Mouse (Mus musculus): ENCODE measurements around the gene Gak. TPM values are rescaled to one million over a fixed set of nuclear protein-coding genes. Genes with fewer than 3 reads are reported as not detected.
A peak's percentile ranks its signal among the peaks of the same experiment; 100 is the strongest.

Gak gene
- polyA plus RNA-seq, 1 experiment from 2014 or later, result 56.4 TPM

DNA sequence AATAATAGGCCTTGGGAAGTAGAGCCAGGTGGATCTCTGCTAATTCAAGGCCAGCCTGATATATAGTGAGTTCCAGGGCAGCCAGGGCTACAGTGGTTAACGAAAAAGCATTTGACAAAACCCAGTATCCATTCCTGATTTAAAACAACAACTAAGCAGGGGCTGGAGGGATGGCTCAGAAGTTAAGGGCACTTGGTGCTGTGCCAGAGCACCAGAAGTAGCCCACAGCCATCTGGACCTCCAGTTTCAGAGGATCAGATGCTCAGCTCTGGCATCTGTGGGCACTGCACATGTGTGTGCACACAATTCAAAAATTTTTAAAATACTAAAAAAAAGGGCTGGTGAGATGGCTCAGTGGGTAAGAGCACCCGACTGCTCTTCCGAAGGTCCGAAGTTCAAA lies 4.1 kb upstream of the Gak start:
- Histone ChIP-seq H3K4me1 (peaks cover 12% of the 10 kb centered on the region), H3K9me3 (no peaks in the 10 kb centered on the region), H3K27ac (replicated peaks) (no peak overlapping the region), H3K4me3 (no peak overlapping the region), H3K9ac (replicated peaks) (no peak overlapping the region), H3K27me3 (no peaks in the 10 kb centered on the region), H3K36me3 (peaks cover 4% of the 10 kb centered on the region; the same call in 1 of the 2 replicates), H3K4me2 (replicated peaks) (no peak overlapping the region)
- no peak for ATAC-seq (replicated peaks)
- WGBS, result 86% methylated on average over 4 of the region's 4 CpGs

GRCm38 (mm10) chr5:108628891-108629633 lies 493 bp downstream of the Gak start:
- peak overlapping the region; percentile 90 for H3K27ac ChIP-seq (replicated peaks)
- peak; percentile 88 for ATAC-seq (replicated peaks)
- no peaks in the 10 kb centered on the region for H3K9me3 ChIP-seq
- H3K4me1 ChIP-seq, result peaks cover 31% of the 10 kb centered on the region
- no peaks in the 10 kb centered on the region for H3K27me3 ChIP-seq
- H3K4me2 ChIP-seq (replicated peaks), result peak overlapping the region; percentile 88
- H3K36me3 ChIP-seq, result peaks cover 6% of the 10 kb centered on the region
- H3K9ac ChIP-seq (replicated peaks), result peak overlapping the region; percentile 97
- 1% methylated on average over 32 of the region's 32 CpGs for WGBS
- peak overlapping the region; percentile 86 for H3K4me3 ChIP-seq

- H3K27ac ChIP-seq (replicated peaks), result no peak overlapping the region
- peaks cover 33% of the 10 kb centered on the region for H3K36me3 ChIP-seq
- no peaks in the 10 kb centered on the region for H3K9me3 ChIP-seq
- no peak for ATAC-seq (replicated peaks)
- no peaks in the 10 kb centered on the region for H3K27me3 ChIP-seq
- no peak overlapping the region for H3K9ac ChIP-seq (replicated peaks)
- 89% methylated on average over 4 of the region's 4 CpGs for whole genome bisulfite sequencing
- H3K4me2 ChIP-seq (replicated peaks), result no peak overlapping the region
- peaks cover 31% of the 10 kb centered on the region for H3K4me1 ChIP-seq
- no peak overlapping the region for H3K4me3 ChIP-seq
Observed at GRCm38 (mm10) chr5:108626050-108626660, 3.4 kb downstream of the Gak start.

DNA sequence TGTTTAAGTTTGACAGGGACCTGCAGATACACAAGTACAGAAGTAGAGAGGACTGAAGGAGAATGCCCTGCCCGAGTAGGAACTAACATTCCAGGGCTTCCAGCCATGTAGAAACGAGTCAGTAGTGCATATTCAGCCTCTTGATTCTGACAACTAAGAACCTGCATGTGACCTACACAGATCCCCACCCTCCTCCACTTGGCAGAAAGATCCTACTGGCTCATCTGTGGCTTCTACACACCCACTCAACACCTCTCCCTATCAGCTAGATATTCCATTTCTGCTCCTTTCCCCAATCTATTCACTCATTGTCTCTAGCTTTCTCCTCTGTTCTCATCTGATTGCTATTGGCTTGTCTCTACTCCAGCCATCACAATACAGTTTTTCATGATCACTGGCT lies 7.7 kb downstream of the Gak start:
- Histone ChIP-seq H3K9me3 (no peaks in the 10 kb centered on the region), H3K4me3 (no peak overlapping the region), H3K36me3 (peaks cover 49% of the 10 kb centered on the region), H3K4me1 (peaks cover under 1% of the 10 kb centered on the region; the same call in 1 of the 2 replicates), H3K27ac (replicated peaks) (no peak overlapping the region), H3K9ac (replicated peaks) (no peak overlapping the region), H3K27me3 (no peaks in the 10 kb centered on the region), H3K4me2 (replicated peaks) (no peak overlapping the region)
- no peak for ATAC-seq (replicated peaks)
- 92% methylated on average over 2 of the region's 2 CpGs for WGBS

DNA sequence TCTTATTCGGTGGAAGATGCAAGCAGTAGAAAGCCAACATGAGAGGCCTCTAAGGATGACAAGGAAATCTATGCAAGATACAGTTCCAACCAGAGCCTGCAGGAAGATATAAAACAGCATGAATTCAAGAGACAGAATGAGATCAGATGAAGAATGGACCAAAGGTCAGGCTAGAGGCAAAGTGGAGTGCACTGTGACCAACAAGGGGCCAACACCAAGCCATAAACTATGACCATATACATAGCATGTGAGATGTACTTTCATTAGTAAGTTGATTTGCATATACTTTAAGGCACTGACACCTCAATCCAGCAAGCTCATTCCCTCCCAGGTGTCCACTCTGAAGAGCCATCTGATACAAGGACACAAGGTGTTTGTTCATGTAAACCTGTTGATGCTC lies 19.1 kb downstream of the Gak start:
- ATAC-seq (replicated peaks), result no peak
- Histone ChIP-seq H3K9ac (replicated peaks) (no peak overlapping the region), H3K4me3 (no peak overlapping the region), H3K4me2 (replicated peaks) (no peak overlapping the region), H3K4me1 (no peaks in the 10 kb centered on the region), H3K9me3 (no peaks in the 10 kb centered on the region), H3K27me3 (no peaks in the 10 kb centered on the region), H3K36me3 (peaks cover 91% of the 10 kb centered on the region), H3K27ac (replicated peaks) (no peak overlapping the region)
- WGBS, result 96% methylated on average over 1 of the region's 1 CpGs

DNA sequence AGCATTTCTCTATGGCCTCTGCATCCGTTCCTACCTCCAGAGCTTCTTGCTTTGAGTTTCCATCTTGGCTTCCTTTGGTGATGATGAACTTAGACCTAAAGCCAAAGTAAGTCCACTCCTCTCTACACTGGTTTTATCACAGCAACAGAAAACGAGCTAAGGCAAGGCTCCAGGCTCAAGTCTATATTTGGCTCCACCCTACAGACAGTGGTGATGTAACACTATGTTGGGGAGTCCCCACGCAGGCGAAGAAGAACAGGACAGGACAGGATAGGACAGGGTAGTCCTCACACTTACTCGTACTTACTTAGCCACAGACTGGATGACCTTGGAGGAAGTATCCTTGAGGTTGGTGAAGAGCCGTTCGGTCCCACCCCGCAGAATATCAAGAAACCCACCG lies 27.0 kb downstream of the Gak start:
- no peak overlapping the region for H3K9ac ChIP-seq (replicated peaks)
- H3K4me3 ChIP-seq, result no peak overlapping the region
- ATAC-seq (replicated peaks), result no peak
- H3K27me3 ChIP-seq, result no peaks in the 10 kb centered on the region
- H3K4me2 ChIP-seq (replicated peaks), result no peak overlapping the region
- no peaks in the 10 kb centered on the region for H3K4me1 ChIP-seq
- H3K27ac ChIP-seq (replicated peaks), result no peak overlapping the region
- H3K36me3 ChIP-seq, result peaks cover 87% of the 10 kb centered on the region
- 95% methylated on average over 9 of the region's 9 CpGs for WGBS
- H3K9me3 ChIP-seq, result no peaks in the 10 kb centered on the region

GRCm38 (mm10) chr5:108599923-108600322 lies 29.6 kb downstream of the Gak start:
- 92% methylated on average over 1 of the region's 1 CpGs for WGBS
- ATAC-seq (replicated peaks), result no peak
- H3K4me2 ChIP-seq (replicated peaks), result no peak overlapping the region

DNA sequence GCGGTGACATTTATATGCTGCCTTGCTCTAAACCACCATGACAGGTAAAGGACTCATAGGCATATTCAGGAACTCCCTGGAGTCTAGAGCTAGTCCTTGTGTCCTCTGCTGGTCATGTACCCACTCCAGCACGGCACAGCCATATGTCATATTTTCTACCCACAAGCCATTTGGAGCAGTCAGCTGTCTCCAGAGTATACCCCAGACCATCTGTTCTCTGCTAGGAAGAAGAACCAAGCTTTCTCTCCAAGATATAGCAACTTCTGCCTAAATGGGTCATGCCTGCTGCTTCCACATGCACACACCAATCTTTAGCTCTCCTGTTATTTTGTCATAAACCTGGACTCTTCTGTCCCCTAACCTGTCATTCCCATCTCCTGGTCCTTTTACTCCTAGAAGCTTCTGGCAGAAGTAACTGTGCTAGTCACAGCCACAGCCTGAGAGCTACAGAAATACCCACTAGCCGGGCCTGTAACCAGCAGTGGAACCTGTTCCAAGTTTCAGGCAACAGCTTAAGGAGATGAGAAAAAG lies 48.1 kb downstream of the Gak start:
- H3K4me2 ChIP-seq (replicated peaks), result no peak overlapping the region
- H3K9me3 ChIP-seq, result no peaks in the 10 kb centered on the region
- no peak for ATAC-seq (replicated peaks)
- no peak overlapping the region for H3K27ac ChIP-seq (replicated peaks)
- no peaks in the 10 kb centered on the region for H3K27me3 ChIP-seq
- peaks cover 86% of the 10 kb centered on the region for H3K36me3 ChIP-seq
- H3K4me3 ChIP-seq, result no peak overlapping the region
- H3K4me1 ChIP-seq, result no peaks in the 10 kb centered on the region
- H3K9ac ChIP-seq (replicated peaks), result no peak overlapping the region
- WGBS, result 79% methylated on average over 3 of the region's 3 CpGs

More at GRCm38 (mm10) chr5:108599923-108600322, 29.6 kb downstream of the Gak start:
- Histone ChIP-seq H3K36me3 (peaks cover 88% of the 10 kb centered on the region), H3K4me1 (no peaks in the 10 kb centered on the region), H3K27me3 (no peaks in the 10 kb centered on the region), H3K27ac (replicated peaks) (no peak overlapping the region), H3K9ac (replicated peaks) (no peak overlapping the region), H3K9me3 (no peaks in the 10 kb centered on the region), H3K4me3 (no peak overlapping the region)

DNA sequence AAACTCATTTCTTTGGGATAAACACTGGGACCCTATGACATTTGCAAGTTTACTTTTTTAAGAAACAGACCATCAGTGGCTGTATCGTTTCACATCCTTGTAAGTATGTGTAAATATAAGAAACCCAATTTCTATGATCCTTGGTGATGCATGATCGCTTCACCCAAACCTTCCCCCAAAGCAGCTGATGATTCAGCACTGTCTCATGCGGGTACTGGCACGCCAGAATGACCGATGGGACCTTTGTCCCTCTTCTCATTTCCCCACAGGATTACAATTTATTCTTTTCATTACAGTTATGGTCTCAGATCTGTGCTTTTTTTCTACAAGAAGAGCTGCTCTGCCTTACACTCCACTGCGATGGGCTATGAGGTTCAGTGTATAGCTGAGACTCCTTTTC lies 56.5 kb downstream of the Gak start:
- ATAC-seq (replicated peaks), result no peak
- H3K27ac ChIP-seq (replicated peaks), result no peak overlapping the region
- 97% methylated on average over 6 of the region's 6 CpGs for WGBS
- H3K36me3 ChIP-seq, result peaks cover 94% of the 10 kb centered on the region
- H3K4me2 ChIP-seq (replicated peaks), result no peak overlapping the region
- no peaks in the 10 kb centered on the region for H3K9me3 ChIP-seq
- no peaks in the 10 kb centered on the region for H3K27me3 ChIP-seq
- H3K4me3 ChIP-seq, result no peak overlapping the region
- no peaks in the 10 kb centered on the region for H3K4me1 ChIP-seq
- no peak overlapping the region for H3K9ac ChIP-seq (replicated peaks)

DNA sequence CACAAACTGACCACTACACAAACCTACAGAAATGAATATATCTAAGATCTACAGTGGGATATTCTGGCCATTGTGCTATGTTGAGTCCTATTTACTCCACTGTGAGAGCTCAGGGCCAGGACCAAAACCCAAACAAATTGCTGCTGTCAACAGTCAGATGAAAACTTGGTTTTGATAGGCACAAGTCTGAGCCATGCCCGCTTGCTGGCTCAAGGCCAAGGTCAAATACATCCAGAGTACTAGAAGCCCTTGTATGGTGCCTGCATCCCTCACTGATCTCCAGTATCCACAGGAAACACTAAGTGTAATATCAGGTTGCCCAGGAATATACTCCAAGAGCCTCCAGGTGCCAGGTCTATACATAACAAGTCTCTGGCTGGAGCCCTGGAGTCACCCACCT lies 58.6 kb downstream of the Gak start:
- no peak overlapping the region for H3K4me2 ChIP-seq (replicated peaks)
- no peaks in the 10 kb centered on the region for H3K4me1 ChIP-seq
- 93% methylated on average over 1 of the region's 1 CpGs for WGBS
- peaks cover 82% of the 10 kb centered on the region for H3K36me3 ChIP-seq
- H3K27ac ChIP-seq (replicated peaks), result no peak overlapping the region
- H3K27me3 ChIP-seq, result no peaks in the 10 kb centered on the region
- ATAC-seq (replicated peaks), result no peak
- H3K4me3 ChIP-seq, result no peak overlapping the region
- no peak overlapping the region for H3K9ac ChIP-seq (replicated peaks)
- H3K9me3 ChIP-seq, result no peaks in the 10 kb centered on the region

DNA sequence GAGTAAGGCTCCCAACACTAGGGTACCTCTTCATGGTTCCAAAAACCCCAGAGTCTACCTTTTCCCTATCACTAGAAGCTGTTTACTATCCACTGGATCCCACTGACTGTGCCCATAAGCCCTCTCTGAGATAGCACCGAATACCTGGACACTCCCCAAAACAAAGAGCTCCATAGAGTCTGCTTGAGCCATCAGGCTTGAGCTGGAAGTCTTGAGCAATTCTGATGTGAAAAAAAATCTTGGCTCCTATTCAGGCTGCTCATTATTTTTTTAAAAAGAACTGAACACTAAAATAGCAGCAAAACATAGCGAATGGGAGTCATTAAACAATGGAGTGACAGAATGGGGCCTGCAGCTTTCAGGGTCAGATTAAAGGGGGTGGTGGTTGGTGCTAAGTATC lies 62.5 kb downstream of the Gak start:
- Histone ChIP-seq H3K4me2 (replicated peaks) (no peak overlapping the region), H3K4me1 (no peaks in the 10 kb centered on the region), H3K9ac (replicated peaks) (no peak overlapping the region), H3K27ac (replicated peaks) (no peak overlapping the region), H3K27me3 (no peaks in the 10 kb centered on the region), H3K4me3 (no peak overlapping the region), H3K9me3 (no peaks in the 10 kb centered on the region), H3K36me3 (peaks cover 48% of the 10 kb centered on the region)
- ATAC-seq (replicated peaks), result no peak
- 93% methylated on average over 2 of the region's 2 CpGs for WGBS

DNA sequence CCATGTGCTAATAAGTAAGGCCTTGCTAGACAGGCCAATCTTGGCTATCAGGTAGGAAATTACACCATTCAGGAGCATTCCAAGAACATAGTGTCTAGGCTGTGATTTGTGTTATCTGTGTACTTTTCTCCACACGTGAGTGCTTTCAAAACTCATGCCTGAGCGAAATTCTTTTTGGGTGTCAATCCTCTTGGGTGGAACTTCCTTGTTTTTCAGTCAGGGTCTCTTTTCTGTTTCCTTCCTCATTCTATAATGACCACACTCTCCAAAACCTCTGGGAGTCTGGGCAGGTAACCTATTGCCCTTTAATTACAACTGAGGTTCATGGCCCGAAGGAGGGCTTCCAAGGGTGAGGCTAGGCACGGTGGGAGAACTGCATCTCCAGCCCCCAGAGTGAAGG lies 63.0 kb downstream of the Gak start:
- Histone ChIP-seq H3K27me3 (no peaks in the 10 kb centered on the region), H3K36me3 (peaks cover 42% of the 10 kb centered on the region), H3K4me3 (no peak overlapping the region), H3K4me1 (no peaks in the 10 kb centered on the region), H3K4me2 (replicated peaks) (no peak overlapping the region), H3K9ac (replicated peaks) (no peak overlapping the region), H3K9me3 (no peaks in the 10 kb centered on the region), H3K27ac (replicated peaks) (no peak overlapping the region)
- 95% methylated on average over 4 of the region's 4 CpGs for WGBS
- ATAC-seq (replicated peaks), result no peak

Measured in forebrain, embryonic 15.5 days (tissue).